Mouse (Mus musculus) CH12.LX (cell line): Measurements from ENCODE around the gene A430033K04Rik. TPM values are rescaled to one million over a fixed set of nuclear protein-coding genes. Genes with fewer than 3 reads are reported as not detected.

ENCODE experiments used
- DNase-seq: peaks from one replicate; pipeline ENCODE4 v3.0.0-alpha.2; 2013; ENCODE audit errors: extremely low read depth
- H3K27ac ChIP-seq: 2 replicates; pipeline ENCODE4 v1.5.1; 2012; ENCODE audit warnings: low read depth, mild to moderate bottlenecking, control low read depth, moderate library complexity; ENCODE audit not compliant: insufficient read depth
- H3K27me3 ChIP-seq: replicated peaks from 2 replicates; pipeline ENCODE3; 2012; ENCODE audit warnings: inconsistent platforms
- H3K36me3 ChIP-seq, 2 experiments: replicated peaks in 1 of 2; 2 replicates each; pipeline versions ENCODE3 to v1.6.1; 2012; ENCODE audit warnings: inconsistent platforms in 1 of 2, low read length in 1 of 2, mild to moderate bottlenecking in 1 of 2, mixed read lengths in 1 of 2, moderate library complexity in 1 of 2; ENCODE audit not compliant: control insufficient read depth in 1 of 2, insufficient read depth in 1 of 2
- H3K4me1 ChIP-seq, 2 experiments: 2 replicates each; pipeline ENCODE4 v1.6.1; 2012; ENCODE audit warnings: inconsistent platforms in 1 of 2, moderate library complexity in 1 of 2; ENCODE audit not compliant: insufficient read depth in 2 of 2, control insufficient read depth in 1 of 2
- H3K4me2 ChIP-seq: 2 replicates; pipeline ENCODE4 v1.6.1; 2012; ENCODE audit warnings: low read depth, mild to moderate bottlenecking, control low read depth; ENCODE audit not compliant: poor library complexity, insufficient read depth, severe bottlenecking
- H3K4me3 ChIP-seq, 3 experiments: fragments of 150-350 bp in 1 of 3; sonication (generic) in 1 of 3; replicated peaks in 1 of 3; 2 replicates each; pipeline versions ENCODE3 to v1.5.1; 2011 to 2012; ENCODE audit warnings: low read depth in 2 of 3, low read length in 2 of 3, mild to moderate bottlenecking in 2 of 3, moderate library complexity in 2 of 3, control low read depth in 1 of 3, improper control_type of control experiment in 1 of 3, inconsistent platforms in 1 of 3, mixed read lengths in 1 of 3; ENCODE audit not compliant: poor library complexity in 1 of 3
- H3K79me2 ChIP-seq: replicated peaks from 2 replicates; pipeline ENCODE4 v1.6.1; 2012; ENCODE audit warnings: mild to moderate bottlenecking, moderate library complexity; ENCODE audit not compliant: control insufficient read depth, poor library complexity, insufficient read depth, severe bottlenecking; ENCODE audit errors: extremely low read depth
- H3K9ac ChIP-seq: 2 replicates; pipeline ENCODE4 v1.6.1; 2012; ENCODE audit warnings: low read depth, mild to moderate bottlenecking, control low read depth, moderate library complexity; ENCODE audit not compliant: insufficient read depth
- H3K9me3 ChIP-seq: replicated peaks from 2 replicates; pipeline ENCODE3; 2012; ENCODE audit warnings: low read length, inconsistent platforms, mixed read lengths
- BHLHE40 ChIP-seq: IDR thresholded peaks from 2 replicates; pipeline ENCODE4 v1.6.1; 2011; ENCODE audit warnings: mild to moderate bottlenecking, low read depth, low read length, improper control_type of control experiment
- CHD1 ChIP-seq: IDR thresholded peaks from 2 replicates; pipeline ENCODE4 v1.6.1; 2012; ENCODE audit warnings: low read depth, low read length, improper control_type of control experiment, inconsistent platforms
- CTCF ChIP-seq, 2 experiments: IDR thresholded peaks in 1 of 2; conservative IDR thresholded peaks in 1 of 2; 2 replicates each; pipeline ENCODE4 v1.5.1; 2011 to 2012; ENCODE audit warnings: low read depth in 2 of 2, low read length in 2 of 2, improper control_type of control experiment in 1 of 2, inconsistent platforms in 1 of 2, mild to moderate bottlenecking in 1 of 2, moderate library complexity in 1 of 2
- ELF1 ChIP-seq: IDR thresholded peaks from 2 replicates; pipeline ENCODE4 v1.6.1; 2014; ENCODE audit warnings: low read depth, mild to moderate bottlenecking, inconsistent platforms, low read length, improper control_type of control experiment
- GABPA ChIP-seq: IDR thresholded peaks from 2 replicates; pipeline ENCODE4 v1.6.1; 2012; ENCODE audit warnings: low read depth, low read length, improper control_type of control experiment, inconsistent platforms; ENCODE audit not compliant: insufficient replicate concordance
- HCFC1 ChIP-seq: IDR thresholded peaks from 2 replicates; pipeline ENCODE4 v1.6.1; 2012; ENCODE audit warnings: low read depth, mild to moderate bottlenecking, inconsistent platforms, low read length, improper control_type of control experiment
- IRF4 ChIP-seq: IDR thresholded peaks from 2 replicates; pipeline ENCODE4 v1.6.1; 2014; ENCODE audit warnings: low read depth, mild to moderate bottlenecking, inconsistent platforms, low read length, improper control_type of control experiment
- JUND ChIP-seq: conservative IDR thresholded peaks from 2 replicates; pipeline ENCODE4 v1.6.1; 2011; ENCODE audit warnings: low read depth, low read length, improper control_type of control experiment
- MAFK ChIP-seq: IDR thresholded peaks from 2 replicates; pipeline ENCODE4 v1.6.1; 2011; ENCODE audit warnings: low read length, improper control_type of control experiment; ENCODE audit not compliant: insufficient replicate concordance
- MAX ChIP-seq: IDR thresholded peaks from 2 replicates; pipeline ENCODE4 v1.6.1; 2011; ENCODE audit warnings: low read length, improper control_type of control experiment
- MAZ ChIP-seq: IDR thresholded peaks from 2 replicates; pipeline ENCODE4 v1.6.1; 2012; ENCODE audit warnings: low read depth, mild to moderate bottlenecking, inconsistent platforms, low read length, improper control_type of control experiment, moderate library complexity
- MEF2A ChIP-seq: IDR thresholded peaks from 2 replicates; pipeline ENCODE4 v1.6.1; 2014; ENCODE audit warnings: low read depth, mild to moderate bottlenecking, inconsistent platforms, low read length, improper control_type of control experiment, borderline replicate concordance
- MXI1 ChIP-seq: IDR thresholded peaks from 2 replicates; pipeline ENCODE4 v1.6.1; 2011; ENCODE audit warnings: mild to moderate bottlenecking, low read depth, low read length, improper control_type of control experiment
- MYC ChIP-seq: IDR thresholded peaks from 2 replicates; pipeline ENCODE4 v1.6.1; 2011; ENCODE audit warnings: low read depth, mild to moderate bottlenecking, improper control_type of control experiment, low read length
- NELFE ChIP-seq: IDR thresholded peaks from 2 replicates; pipeline ENCODE4 v1.6.1; 2011; ENCODE audit warnings: low read depth, low read length, improper control_type of control experiment
- NRF1 ChIP-seq: IDR thresholded peaks from 2 replicates; pipeline ENCODE4 v1.6.1; 2014; ENCODE audit warnings: low read depth, mild to moderate bottlenecking, inconsistent platforms, low read length, improper control_type of control experiment, moderate library complexity
- PAX5 ChIP-seq: IDR thresholded peaks from 2 replicates; pipeline ENCODE4 v1.6.1; 2012; ENCODE audit warnings: low read length, inconsistent platforms, mixed read lengths
- POLR2A ChIP-seq: IDR thresholded peaks from 2 replicates; pipeline ENCODE4 v1.6.1; 2011; ENCODE audit warnings: low read depth, mild to moderate bottlenecking, improper control_type of control experiment, low read length
- POLR2AphosphoS2 ChIP-seq: IDR thresholded peaks from 2 replicates; pipeline ENCODE4 v1.6.1; 2011; ENCODE audit warnings: low read depth, low read length, improper control_type of control experiment
- RAD21 ChIP-seq: IDR thresholded peaks from 2 replicates; pipeline ENCODE4 v1.6.1; 2011; ENCODE audit warnings: low read depth, mild to moderate bottlenecking, low read length, improper control_type of control experiment, moderate library complexity
- RCOR1 ChIP-seq: conservative IDR thresholded peaks from 2 replicates; pipeline ENCODE4 v1.6.1; 2012; ENCODE audit warnings: low read depth, mild to moderate bottlenecking, inconsistent platforms, low read length, improper control_type of control experiment
- SIN3A ChIP-seq: IDR thresholded peaks from 2 replicates; pipeline ENCODE4 v1.6.1; 2012; ENCODE audit warnings: low read length, improper control_type of control experiment, inconsistent platforms
- SMC3 ChIP-seq: IDR thresholded peaks from 2 replicates; pipeline ENCODE4 v1.6.1; 2011; ENCODE audit warnings: low read depth, low read length, improper control_type of control experiment
- TBP ChIP-seq: conservative IDR thresholded peaks from 2 replicates; pipeline ENCODE4 v1.6.1; 2011; ENCODE audit warnings: low read depth, low read length, improper control_type of control experiment
- TCF12 ChIP-seq: IDR thresholded peaks from 2 replicates; pipeline ENCODE4 v1.6.1; 2014; ENCODE audit warnings: low read depth, mild to moderate bottlenecking, inconsistent platforms, low read length, improper control_type of control experiment
- USF1 ChIP-seq: IDR thresholded peaks from 2 replicates; pipeline ENCODE4 v1.6.1; 2014; ENCODE audit warnings: low read depth, mild to moderate bottlenecking, inconsistent platforms, low read length, improper control_type of control experiment
- USF2 ChIP-seq: conservative IDR thresholded peaks from 2 replicates; pipeline ENCODE4 v1.6.1; 2011; ENCODE audit warnings: low read depth, low read length, improper control_type of control experiment
- ZC3H11A ChIP-seq: IDR thresholded peaks from 2 replicates; pipeline ENCODE4 v1.6.1; 2012; ENCODE audit warnings: low read depth, mild to moderate bottlenecking, inconsistent platforms, low read length, improper control_type of control experiment
- ZKSCAN1 ChIP-seq: IDR thresholded peaks from 2 replicates; pipeline ENCODE4 v1.6.1; 2012; ENCODE audit warnings: low read depth, inconsistent platforms, low read length, improper control_type of control experiment, borderline replicate concordance
- ZMIZ1 ChIP-seq: IDR thresholded peaks from 2 replicates; pipeline ENCODE4 v1.6.1; 2012; ENCODE audit warnings: low read depth, mild to moderate bottlenecking, inconsistent platforms, low read length, improper control_type of control experiment
- dilution Hi-C: fragments of 300-500 bp; cut with MboI; formaldehyde crosslinking; loops from 2 replicates; pipeline ENCODE4 v1.14.3; 2020; ENCODE audit warnings: low sequenced_read_pairs; ENCODE audit not compliant: extremely low pct_unique_long_range_greater_than_20kb, extremely low pct_ligation_motif_present
- in situ Hi-C: fragments of 300-500 bp; cut with MboI; formaldehyde crosslinking; loops from 3 replicates; pipeline ENCODE4 v1.14.3; 2019; ENCODE audit warnings: low sequenced_read_pairs, low pct_ligation_motif_present, low pct_unique_long_range_greater_than_20kb, mixed read lengths
- polyA plus RNA-seq: library from polyadenylated mRNA; unstranded; fragments of >175 nt; gene quantifications from 2 replicates; pipeline ENCODE4 v1.2.1, GENCODE M21; 2012; ENCODE audit warnings: low read depth; ENCODE audit not compliant: insufficient read length
- total RNA-seq, 2 experiments: library from RNA; depleted of rRNA; stranded (reverse); fragments of 300-350 nt in 1 of 2; fragments of >200 nt in 1 of 2; gene quantifications; 2 replicates each; pipeline ENCODE4 v1.2.3; 2012 to 2014

The A430033K04Rik gene
- total and polyA plus RNA-seq, 3 experiments = 4.2 to 6.8 (median 6.1) TPM

GRCm38 (mm10) chr5:138657854-138658253 lies 35.2 kb downstream of the A430033K04Rik start:
- no peak overlapping the region for H3K9ac ChIP-seq
- H3K27me3 ChIP-seq = no peaks in the 10 kb centered on the region
- H3K4me1 ChIP-seq = no peaks in the 10 kb centered on the region
- peaks cover 0 to 8% of the 10 kb centered on the region in 2 experiments for H3K36me3 ChIP-seq
- no peak overlapping the region for H3K4me2 ChIP-seq
- H3K4me3 ChIP-seq = no peak overlapping the region
- no peaks in the 10 kb centered on the region for H3K79me2 ChIP-seq
- TF ChIP-seq JUND = no peak
- peak; percentile 47 to 80 for TF ChIP-seq CTCF (conservative IDR thresholded peaks at IDR 0.05 in 1 of 2, IDR thresholded peaks at IDR 0.05 in 1 of 2; ENCODE audit: low read depth in 2 of 2, low read length in 2 of 2)
- peak; percentile 29 for TF ChIP-seq RAD21
- no peak for TF ChIP-seq USF2
- peak; percentile 59 for TF ChIP-seq SMC3
- TF ChIP-seq MAZ = no peak
- no peak for TF ChIP-seq MEF2A
- no peak overlapping the region for H3K27ac ChIP-seq
- DNase-seq = peak; percentile 62
- dilution Hi-C loops (no loop called here), in situ Hi-C loops (loop anchor here (25.0 kb wide), 1 partner anchor 421 kb away; the partner anchor contains the start of gene Nxpe5)
- no peaks in the 10 kb centered on the region for H3K9me3 ChIP-seq

GRCm38 (mm10) chr5:138658922-138659321 lies 36.3 kb downstream of the A430033K04Rik start:
- Histone ChIP-seq H3K4me1 (no peaks in the 10 kb centered on the region), H3K9ac (no peak overlapping the region), H3K9me3 (no peaks in the 10 kb centered on the region)
- TF ChIP-seq MEF2A (no peak), ZMIZ1 (no peak), TCF12 (no peak), RCOR1 (no peak), POLR2AphosphoS2 (no peak), RAD21 (peak; percentile 81), PAX5 (no peak), NELFE (no peak), POLR2A (no peak), MAX (no peak), USF2 (no peak), CTCF (conservative IDR thresholded peaks at IDR 0.05 in 1 of 2, IDR thresholded peaks at IDR 0.05 in 1 of 2; ENCODE audit: low read depth in 2 of 2, low read length in 2 of 2) (peak; percentile 88 to 91), ZKSCAN1 (no peak), MAZ (no peak), GABPA (no peak), ELF1 (no peak), SMC3 (peak; percentile 77), BHLHE40 (no peak), MAFK (no peak), IRF4 (no peak), SIN3A (no peak), HCFC1 (no peak), ZC3H11A (0 out of 2 replicates have a peak, but pooled peaks have one; percentile 1), CHD1 (no peak), JUND (no peak), TBP (no peak), USF1 (no peak), MXI1 (no peak), MYC (no peak), NRF1 (no peak)
- TF ChIP-seq, all 38 proteins: peak for 4
- Histone ChIP-seq H3K79me2 (no peaks in the 10 kb centered on the region), H3K27ac (no peak overlapping the region), H3K27me3 (no peaks in the 10 kb centered on the region), H3K4me2 (no peak overlapping the region), H3K36me3 (no peaks in the 10 kb centered on the region), H3K4me3 (no peak overlapping the region)
- peak; percentile 83 for DNase-seq
- dilution Hi-C loops = no loop called here
- in situ Hi-C loops = loop anchor here (25.0 kb wide), 1 partner anchor 422 kb away; the partner anchor contains the start of gene Nxpe5
